Mouse (Mus musculus) ES-Bruce4 (cell line): ENCODE results near the gene Iqce. TPM values are rescaled to one million over a fixed set of nuclear protein-coding genes. Genes with fewer than 3 reads are reported as not detected.
A peak's percentile ranks its signal among the peaks of the same experiment; 100 is the strongest.

Source experiments
- H3K27ac ChIP-seq: 2 replicates; pipeline ENCODE4 v1.5.1; 2012; ENCODE audit warnings: low read length, inconsistent platforms; ENCODE audit not compliant: insufficient read depth
- H3K27me3 ChIP-seq: 2 replicates; pipeline ENCODE4 v1.6.1; 2012; ENCODE audit warnings: mild to moderate bottlenecking, low read length, inconsistent platforms; ENCODE audit not compliant: control insufficient read depth, poor library complexity, insufficient read depth, severe bottlenecking
- H3K36me3 ChIP-seq: 2 replicates; pipeline ENCODE4 v1.6.1; 2012; ENCODE audit warnings: inconsistent platforms, mild to moderate bottlenecking, low read length, moderate library complexity; ENCODE audit not compliant: control insufficient read depth, poor library complexity, insufficient read depth, severe bottlenecking
- H3K4me1 ChIP-seq: one replicate; pipeline ENCODE4 v1.8.1; 2011; ENCODE audit warnings: low read length; ENCODE audit not compliant: control insufficient read depth, insufficient read depth
- H3K4me3 ChIP-seq: 2 replicates; pipeline ENCODE4 v1.5.1; 2011; ENCODE audit warnings: low read depth, mild to moderate bottlenecking, low read length
- H3K9ac ChIP-seq: 2 replicates; pipeline ENCODE4 v1.6.1; 2012; ENCODE audit warnings: low read depth, mild to moderate bottlenecking, inconsistent platforms; ENCODE audit not compliant: poor library complexity, severe bottlenecking
- H3K9me3 ChIP-seq: replicated peaks from 2 replicates; pipeline ENCODE4 v1.6.1; 2012; ENCODE audit warnings: mild to moderate bottlenecking, low read length, inconsistent platforms; ENCODE audit not compliant: control insufficient read depth, poor library complexity, insufficient read depth, severe bottlenecking
- CTCF ChIP-seq: IDR thresholded peaks from one replicate; pipeline ENCODE4 v1.8.1; 2011; ENCODE audit warnings: low read depth, low read length
- EP300 ChIP-seq: IDR thresholded peaks from 2 replicates; pipeline ENCODE4 v1.6.1; 2011; ENCODE audit warnings: low read depth, low read length; ENCODE audit not compliant: insufficient read depth
- POLR2A ChIP-seq: IDR thresholded peaks from one replicate; pipeline ENCODE4 v1.8.1; 2011; ENCODE audit warnings: low read length; ENCODE audit not compliant: insufficient read depth
- polyA plus RNA-seq: library from polyadenylated mRNA; stranded (reverse); fragments of >200 nt; gene quantifications from 2 replicates; pipeline ENCODE4 v1.2.4, GENCODE M21; 2011; ENCODE audit warnings: low read depth; ENCODE audit not compliant: missing spikeins, insufficient read depth, insufficient read length

The Iqce gene
- polyA plus RNA-seq, 1 experiment = 11.0 TPM

- TF ChIP-seq CTCF = peak; percentile 19
- TF ChIP-seq EP300 = no peak
- TF ChIP-seq POLR2A = no peak
- H3K9me3 ChIP-seq = no peaks in the 10 kb centered on the region
- H3K4me1 ChIP-seq = no peaks in the 10 kb centered on the region
Measured at GRCm38 (mm10) chr5:140627580-140627979, 74.6 kb downstream of the Iqce start.

DNA sequence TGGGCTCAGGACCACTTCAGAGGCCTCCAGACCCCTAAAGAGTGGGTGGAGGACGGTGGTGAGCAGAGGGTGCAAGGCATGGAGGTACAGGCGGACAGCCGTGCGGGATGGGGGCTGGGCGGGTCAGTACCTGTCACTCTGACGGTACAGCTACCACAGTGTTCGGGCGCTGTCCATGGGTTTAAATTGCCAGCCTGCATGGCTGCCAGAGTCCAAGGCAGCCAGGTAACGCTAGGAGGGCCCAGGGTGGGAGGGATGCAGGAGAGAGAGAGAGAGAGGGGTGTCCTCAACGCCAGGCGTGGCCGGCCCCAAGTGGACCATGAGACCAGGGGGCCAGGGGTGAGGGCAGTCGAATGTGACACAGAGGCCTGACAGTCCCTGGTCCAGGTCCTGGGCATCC, 77.2 kb downstream of the Iqce start:
- Histone ChIP-seq H3K9ac (no peak overlapping the region), H3K4me1 (no peaks in the 10 kb centered on the region), H3K9me3 (no peaks in the 10 kb centered on the region), H3K27ac (no peak overlapping the region), H3K27me3 (no peaks in the 10 kb centered on the region), H3K36me3 (no peaks in the 10 kb centered on the region), H3K4me3 (no peak overlapping the region)
- TF ChIP-seq CTCF = no peak
- TF ChIP-seq EP300 = no peak
- TF ChIP-seq POLR2A = no peak

More at GRCm38 (mm10) chr5:140627580-140627979, 74.6 kb downstream of the Iqce start:
- Histone ChIP-seq H3K36me3 (no peaks in the 10 kb centered on the region), H3K27me3 (no peaks in the 10 kb centered on the region), H3K27ac (no peak overlapping the region), H3K9ac (no peak overlapping the region), H3K4me3 (no peak overlapping the region)

DNA sequence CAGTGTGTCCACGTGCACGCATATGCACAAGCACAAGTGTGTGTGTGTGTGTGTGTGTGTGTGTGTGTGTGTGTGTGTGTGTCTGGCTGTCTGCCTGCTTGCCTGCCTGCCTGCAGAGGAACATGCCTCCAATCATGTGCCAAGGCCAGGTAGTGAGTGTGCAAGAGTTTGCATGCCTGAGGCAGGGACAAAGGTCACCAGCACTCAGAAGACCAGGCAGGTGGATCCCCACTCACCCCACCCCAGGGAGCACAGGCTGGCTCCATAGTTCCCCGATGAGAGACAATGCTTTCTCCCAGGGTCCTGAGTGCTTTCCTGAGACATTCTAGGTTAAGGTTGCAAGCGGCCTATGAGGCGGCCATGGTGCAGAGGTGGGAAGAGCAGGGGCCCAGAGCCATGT, 77.9 kb downstream of the Iqce start:
- Histone ChIP-seq H3K9ac (no peak overlapping the region), H3K36me3 (no peaks in the 10 kb centered on the region), H3K27ac (no peak overlapping the region), H3K4me3 (no peak overlapping the region), H3K4me1 (no peaks in the 10 kb centered on the region), H3K27me3 (no peaks in the 10 kb centered on the region), H3K9me3 (no peaks in the 10 kb centered on the region)
- no peak for TF ChIP-seq CTCF
- TF ChIP-seq EP300 = no peak
- TF ChIP-seq POLR2A = no peak

DNA sequence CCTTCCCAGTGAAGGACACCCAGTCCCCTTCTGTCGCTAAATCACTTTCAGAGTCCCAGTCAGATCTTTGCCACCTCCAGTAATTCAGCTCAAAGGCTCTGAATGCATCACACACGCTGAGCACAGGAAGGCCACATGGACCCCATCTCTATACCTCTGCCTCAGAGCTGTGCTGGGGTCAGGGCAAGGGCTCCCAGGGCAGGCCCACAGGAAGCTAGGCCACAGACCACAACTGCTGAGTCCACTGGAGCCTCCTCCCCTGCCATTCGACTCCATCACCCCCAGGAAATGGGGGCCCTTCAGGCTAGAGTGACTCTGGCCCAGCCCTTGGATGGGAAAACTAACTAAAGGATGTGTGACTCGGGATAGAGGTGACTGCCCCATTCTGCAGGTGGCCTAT, 78.4 kb downstream of the Iqce start:
- no peak overlapping the region for H3K4me3 ChIP-seq
- H3K27me3 ChIP-seq = no peaks in the 10 kb centered on the region
- H3K4me1 ChIP-seq = no peaks in the 10 kb centered on the region
- H3K9me3 ChIP-seq = no peaks in the 10 kb centered on the region
- H3K27ac ChIP-seq = no peak overlapping the region
- H3K9ac ChIP-seq = no peak overlapping the region
- no peaks in the 10 kb centered on the region for H3K36me3 ChIP-seq
- TF ChIP-seq EP300 (no peak), CTCF (no peak), POLR2A (no peak)

DNA sequence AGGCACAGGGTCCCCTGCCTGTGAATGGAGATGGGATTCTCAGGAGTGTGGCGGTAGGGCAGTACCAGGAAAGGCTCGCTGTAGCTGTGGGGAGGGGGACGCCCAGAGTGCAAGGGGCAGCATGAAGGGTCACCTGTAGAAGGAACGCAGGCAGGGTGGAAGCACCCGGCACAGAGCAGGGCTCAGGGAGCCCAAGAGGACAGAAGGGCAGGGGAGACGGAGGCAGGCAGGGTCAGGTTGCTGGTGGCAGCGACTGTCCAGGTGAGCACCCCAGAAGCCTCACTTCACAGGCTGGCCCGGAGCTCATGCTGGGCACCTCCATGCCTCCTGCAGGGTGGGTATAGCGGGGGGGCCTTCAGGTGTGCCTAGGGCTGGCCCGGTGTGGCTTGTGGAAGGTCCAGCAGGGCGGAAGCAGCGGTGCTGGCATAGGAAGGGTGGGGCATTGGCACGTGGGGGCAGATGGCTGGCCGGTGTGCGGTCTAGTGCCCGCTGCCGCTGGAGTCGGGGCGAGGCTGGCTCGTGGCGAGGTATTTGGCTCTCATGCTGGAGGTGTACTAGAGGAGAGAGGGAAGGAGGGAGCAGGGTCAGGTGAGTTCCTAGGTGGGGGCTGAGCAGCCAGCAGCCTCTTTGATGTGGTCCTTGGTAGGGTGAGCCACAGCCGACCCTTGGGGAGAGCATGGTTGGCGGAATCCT, 79.1 kb downstream of the Iqce start:
- Histone ChIP-seq H3K36me3 (no peaks in the 10 kb centered on the region), H3K27me3 (no peaks in the 10 kb centered on the region), H3K4me1 (no peaks in the 10 kb centered on the region), H3K9me3 (no peaks in the 10 kb centered on the region), H3K4me3 (no peak overlapping the region), H3K27ac (no peak overlapping the region), H3K9ac (no peak overlapping the region)
- no peak for TF ChIP-seq POLR2A
- no peak for TF ChIP-seq CTCF
- TF ChIP-seq EP300 = no peak

- no peak overlapping the region for H3K27ac ChIP-seq
- H3K9me3 ChIP-seq = no peaks in the 10 kb centered on the region
- H3K27me3 ChIP-seq = no peaks in the 10 kb centered on the region
- H3K36me3 ChIP-seq = no peaks in the 10 kb centered on the region
- TF ChIP-seq POLR2A (no peak), CTCF (no peak), EP300 (no peak)
- no peak overlapping the region for H3K4me3 ChIP-seq
- no peak overlapping the region for H3K9ac ChIP-seq
- no peaks in the 10 kb centered on the region for H3K4me1 ChIP-seq
Measured at GRCm38 (mm10) chr5:140621517-140621916, 80.7 kb downstream of the Iqce start.
